Mouse (Mus musculus) embryonic fibroblast, embryonic 13.5 days (primary cell): ENCODE measurements around the gene Tmem43.

Source experiments
- CTCF ChIP-seq: IDR thresholded peaks from 2 replicates; pipeline ENCODE4 v1.5.1; 2011; ENCODE audit warnings: mild to moderate bottlenecking, control low read depth, low read length, moderate library complexity, borderline replicate concordance; ENCODE audit not compliant: insufficient read depth
- POLR2A ChIP-seq: IDR thresholded peaks from 2 replicates; pipeline ENCODE4 v1.6.1; 2011; ENCODE audit warnings: low read depth, mild to moderate bottlenecking, control low read depth, low read length, moderate library complexity

DNA sequence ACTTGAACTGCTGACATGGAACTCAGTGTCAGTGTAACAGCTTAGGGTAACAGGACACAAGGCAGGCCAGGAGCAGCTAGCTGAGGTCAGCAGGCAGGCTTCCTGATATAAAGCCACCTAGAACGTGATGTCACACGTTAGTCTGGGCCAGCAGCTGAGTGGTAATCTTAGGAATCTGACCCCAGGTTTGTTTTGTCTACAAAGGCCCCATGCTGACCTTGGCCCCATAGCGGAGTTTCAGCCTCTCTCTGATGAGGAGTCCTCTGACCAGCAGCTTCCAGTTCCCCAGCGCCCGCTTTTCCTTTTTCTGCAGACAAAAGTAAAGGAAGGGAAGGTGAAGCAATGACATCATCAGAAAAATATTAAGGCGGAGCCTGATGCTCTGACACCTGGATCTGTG, 17.5 kb downstream of the Tmem43 start:
- no peak for TF ChIP-seq POLR2A
- no peak for TF ChIP-seq CTCF
